Mouse (Mus musculus) forebrain, embryonic 14.5 days (tissue): ENCODE results near the gene Dip2b. TPM values are rescaled to one million over a fixed set of nuclear protein-coding genes. Genes with fewer than 3 reads are reported as not detected.
A peak's percentile ranks its signal among the peaks of the same experiment; 100 is the strongest.

Experiments
- ATAC-seq: fragments of 200-750 bp; cut with Nextera tagmentation; 2 replicates; pipeline ENCODE4 v1.8.0; 2017; ENCODE audit warnings: mild to moderate bottlenecking, moderate library complexity
- DNase-seq: peaks from one replicate; pipeline ENCODE4 v3.0.0-alpha.2; 2015; ENCODE audit warnings: low spot score
- H3K27ac ChIP-seq: fragments of 300-500 bp; sonication (generic); 2 replicates; pipeline ENCODE4 v1.5.1; 2014; ENCODE audit warnings: low read depth, mild to moderate bottlenecking, control low read depth, low read length, moderate library complexity
- H3K27me3 ChIP-seq: fragments of 300-500 bp; sonication (generic); replicated peaks from 2 replicates; pipeline ENCODE4 v1.6.1; 2014; ENCODE audit warnings: low read length, control low read depth, mixed read lengths; ENCODE audit not compliant: control insufficient read depth, insufficient read depth
- H3K36me3 ChIP-seq: fragments of 300-500 bp; sonication (generic); 2 replicates; pipeline ENCODE4 v1.6.1; 2014; ENCODE audit warnings: low read length, control low read depth; ENCODE audit not compliant: control insufficient read depth, insufficient read depth
- H3K4me1 ChIP-seq: fragments of 300-500 bp; sonication (generic); 2 replicates; pipeline ENCODE4 v1.6.1; 2014; ENCODE audit warnings: antibody characterized with exemption, low read length, control low read depth; ENCODE audit not compliant: control insufficient read depth, insufficient read depth
- H3K4me2 ChIP-seq: fragments of 300-500 bp; sonication (generic); 2 replicates; pipeline ENCODE4 v1.6.1; 2014; ENCODE audit warnings: mild to moderate bottlenecking, control low read depth, low read length
- H3K4me3 ChIP-seq: fragments of 300-500 bp; sonication (generic); 2 replicates; pipeline ENCODE4 v1.5.1; 2014; ENCODE audit warnings: low read depth, low read length, control low read depth
- H3K9ac ChIP-seq: fragments of 300-500 bp; sonication (generic); 2 replicates; pipeline ENCODE4 v1.6.1; 2014; ENCODE audit warnings: mild to moderate bottlenecking, low read length, control low read depth, moderate library complexity
- H3K9me3 ChIP-seq: fragments of 300-500 bp; sonication (generic); replicated peaks from 2 replicates; pipeline ENCODE4 v1.6.1; 2016; ENCODE audit warnings: low read length, control low read depth, mixed read lengths; ENCODE audit not compliant: control insufficient read depth
- WGBS: fragments of 180-500 bp; shearing (Covaris S2); extraction: QIAGEN DNeasy Blood & Tissue Kit; methylation state at CpG from one replicate; pipeline ENCODE4 v1.1.7; 2014; 5-methylcytosine and 5-hydroxymethylcytosine counted together
- polyA plus RNA-seq: library from polyadenylated mRNA; unstranded; fragments of >200 nt; fragmentation: Nextera tagmentation; extraction: Ambion mirVana; gene quantifications from 2 replicates; pipeline ENCODE4 v1.2.1, GENCODE M21; 2014

Gene Dip2b
- polyA plus RNA-seq = 16.3 and 21.3 TPM in 2 replicates

GRCm38 (mm10) chr15:100038470-100038971 is at the start of gene Dip2b:
TSS of gene Dip2b (plus strand) at chr15:100038664.
- Histone ChIP-seq H3K9ac (peak within 1 kb of the TSS; percentile 98), H3K36me3 (no peaks in the 10 kb centered on the region), H3K9me3 (no peaks in the 10 kb centered on the region), H3K4me1 (peaks cover 22% of the 10 kb centered on the region), H3K4me2 (peak within 1 kb of the TSS; percentile 47), H3K4me3 (peak within 1 kb of the TSS; percentile 94), H3K27ac (peak within 1 kb of the TSS; percentile 97), H3K27me3 (no peaks in the 10 kb centered on the region)
- DNase-seq (peak; percentile 96), ATAC-seq (peak; percentile 87)
- 1% methylated on average over 38 of the region's 68 CpGs for WGBS

- ATAC-seq = no peak
- DNase-seq = no peak
- H3K9ac ChIP-seq = no peak overlapping the region
- H3K27ac ChIP-seq = no peak overlapping the region
- H3K27me3 ChIP-seq = no peaks in the 10 kb centered on the region
- no peak overlapping the region for H3K4me2 ChIP-seq
- H3K9me3 ChIP-seq = no peaks in the 10 kb centered on the region
- WGBS = 94% methylated on average over 1 of the region's 1 CpGs
- H3K4me3 ChIP-seq = no peak overlapping the region
- peaks cover 61% of the 10 kb centered on the region for H3K36me3 ChIP-seq
- H3K4me1 ChIP-seq = no peaks in the 10 kb centered on the region
These were observed 45.4 kb upstream of the Dip2b start for GRCm38 (mm10) chr15:99993100-99993499.

- ATAC-seq = no peak
- no peak for DNase-seq
- Histone ChIP-seq H3K4me1 (no peaks in the 10 kb centered on the region), H3K4me3 (no peak overlapping the region), H3K9me3 (no peaks in the 10 kb centered on the region), H3K4me2 (no peak overlapping the region), H3K9ac (no peak overlapping the region), H3K36me3 (peaks cover 53% of the 10 kb centered on the region), H3K27me3 (no peaks in the 10 kb centered on the region), H3K27ac (no peak overlapping the region)
- WGBS = 94% methylated on average over 6 of the region's 6 CpGs
These were observed 41.2 kb upstream of the Dip2b start for GRCm38 (mm10) chr15:99997114-99997804.

GRCm38 (mm10) chr15:99999390-99999789 is 39.1 kb upstream of the Dip2b start:
- ATAC-seq = no peak

GRCm38 (mm10) chr15:100004677-100005273 is 33.7 kb upstream of the Dip2b start:
- Histone ChIP-seq H3K9ac (no peak overlapping the region), H3K36me3 (peaks cover 73% of the 10 kb centered on the region), H3K4me2 (no peak overlapping the region), H3K4me1 (no peaks in the 10 kb centered on the region), H3K9me3 (no peaks in the 10 kb centered on the region), H3K27me3 (no peaks in the 10 kb centered on the region), H3K27ac (no peak overlapping the region), H3K4me3 (no peak overlapping the region)
- DNase-seq = no peak
- no peak for ATAC-seq
- 90% methylated on average over 7 of the region's 7 CpGs for WGBS

More at GRCm38 (mm10) chr15:99999390-99999789, 39.1 kb upstream of the Dip2b start:
- Histone ChIP-seq H3K27me3 (no peaks in the 10 kb centered on the region), H3K36me3 (peaks cover 56% of the 10 kb centered on the region), H3K4me3 (no peak overlapping the region), H3K9ac (no peak overlapping the region), H3K9me3 (no peaks in the 10 kb centered on the region), H3K4me2 (no peak overlapping the region), H3K4me1 (no peaks in the 10 kb centered on the region), H3K27ac (no peak overlapping the region)
- no peak for DNase-seq
- 90% methylated on average over 1 of the region's 1 CpGs for WGBS

GRCm38 (mm10) chr15:100006180-100006579 is 32.3 kb upstream of the Dip2b start:
- H3K27ac ChIP-seq = no peak overlapping the region
- H3K4me3 ChIP-seq = no peak overlapping the region
- DNase-seq = no peak
- H3K9ac ChIP-seq = no peak overlapping the region
- no peak overlapping the region for H3K4me2 ChIP-seq
- no peaks in the 10 kb centered on the region for H3K27me3 ChIP-seq
- no peak for ATAC-seq
- H3K9me3 ChIP-seq = no peaks in the 10 kb centered on the region
- peaks cover 86% of the 10 kb centered on the region for H3K36me3 ChIP-seq
- H3K4me1 ChIP-seq = no peaks in the 10 kb centered on the region

GRCm38 (mm10) chr15:100018280-100018899 is 20.1 kb upstream of the Dip2b start:
- H3K27ac ChIP-seq = no peak overlapping the region
- H3K4me3 ChIP-seq = no peak overlapping the region
- H3K9ac ChIP-seq = no peak overlapping the region
- H3K27me3 ChIP-seq = no peaks in the 10 kb centered on the region
- no peak for DNase-seq
- no peak for ATAC-seq
- 70% methylated on average over 6 of the region's 6 CpGs for WGBS
- H3K4me2 ChIP-seq = no peak overlapping the region
- H3K4me1 ChIP-seq = no peaks in the 10 kb centered on the region
- peaks cover 8% of the 10 kb centered on the region for H3K36me3 ChIP-seq
- no peaks in the 10 kb centered on the region for H3K9me3 ChIP-seq

- Histone ChIP-seq H3K9ac (no peak overlapping the region), H3K27ac (no peak overlapping the region), H3K4me3 (no peak overlapping the region), H3K4me1 (no peaks in the 10 kb centered on the region), H3K27me3 (no peaks in the 10 kb centered on the region), H3K9me3 (no peaks in the 10 kb centered on the region), H3K4me2 (no peak overlapping the region), H3K36me3 (no peaks in the 10 kb centered on the region)
- no peak for ATAC-seq
- 91% methylated on average over 1 of the region's 1 CpGs for WGBS
- no peak for DNase-seq
These were observed 17.3 kb upstream of the Dip2b start for GRCm38 (mm10) chr15:100021175-100021574.

GRCm38 (mm10) chr15:100022923-100023322 is 15.5 kb upstream of the Dip2b start:
- WGBS = 31% methylated on average over 5 of the region's 5 CpGs

More at GRCm38 (mm10) chr15:100022923-100023322, 15.5 kb upstream of the Dip2b start:
- ATAC-seq (no peak), DNase-seq (peak; percentile 75)
- H3K9ac ChIP-seq = no peak overlapping the region
- H3K27me3 ChIP-seq = no peaks in the 10 kb centered on the region
- H3K9me3 ChIP-seq = no peaks in the 10 kb centered on the region
- H3K4me3 ChIP-seq = no peak overlapping the region
- no peak overlapping the region for H3K27ac ChIP-seq
- no peaks in the 10 kb centered on the region for H3K4me1 ChIP-seq
- H3K36me3 ChIP-seq = no peaks in the 10 kb centered on the region
- no peak overlapping the region for H3K4me2 ChIP-seq
